Mouse (Mus musculus): Measurements from ENCODE around the gene Gstt3. TPM values are rescaled to one million over a fixed set of nuclear protein-coding genes. Genes with fewer than 3 reads are reported as not detected.

The Gstt3 gene
- polyA plus RNA-seq, 1 experiment = 14.0 TPM

DNA sequence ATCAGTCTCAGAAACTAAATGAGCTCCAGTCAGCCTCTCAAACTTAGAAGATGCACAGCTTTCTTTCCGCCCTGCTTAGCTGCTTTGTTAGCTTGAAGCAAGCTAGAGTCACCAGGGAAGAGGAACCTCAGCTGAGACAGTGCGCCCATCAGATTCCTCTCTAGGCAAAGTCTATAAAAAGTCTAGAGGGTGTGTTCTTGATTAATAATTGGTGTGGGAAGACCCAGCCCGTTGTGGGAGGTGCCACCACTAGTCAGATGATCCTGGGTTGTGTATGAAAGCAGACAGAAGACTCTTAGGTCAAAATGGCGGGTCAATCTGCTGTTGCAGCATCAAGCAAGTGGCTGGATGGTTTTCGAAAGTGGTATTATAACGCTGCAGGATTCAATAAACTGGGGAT is 14.4 kb downstream of the Gstt3 start:
- TF ChIP-seq CTCF (IDR thresholded peaks at IDR 0.05; ENCODE audit: borderline replicate concordance, insufficient read depth, low read length) (no peak), POLR2A (IDR thresholded peaks at IDR 0.05; ENCODE audit: low read depth, low read length) (no peak)
- Histone ChIP-seq H3K27ac (ENCODE audit: insufficient read depth, low read length) (no peak overlapping the region), H3K4me1 (ENCODE audit: control insufficient read depth, insufficient read depth, low read length) (no peaks in the 10 kb centered on the region), H3K4me3 (ENCODE audit: insufficient read depth, low read length) (no peak overlapping the region)

DNA sequence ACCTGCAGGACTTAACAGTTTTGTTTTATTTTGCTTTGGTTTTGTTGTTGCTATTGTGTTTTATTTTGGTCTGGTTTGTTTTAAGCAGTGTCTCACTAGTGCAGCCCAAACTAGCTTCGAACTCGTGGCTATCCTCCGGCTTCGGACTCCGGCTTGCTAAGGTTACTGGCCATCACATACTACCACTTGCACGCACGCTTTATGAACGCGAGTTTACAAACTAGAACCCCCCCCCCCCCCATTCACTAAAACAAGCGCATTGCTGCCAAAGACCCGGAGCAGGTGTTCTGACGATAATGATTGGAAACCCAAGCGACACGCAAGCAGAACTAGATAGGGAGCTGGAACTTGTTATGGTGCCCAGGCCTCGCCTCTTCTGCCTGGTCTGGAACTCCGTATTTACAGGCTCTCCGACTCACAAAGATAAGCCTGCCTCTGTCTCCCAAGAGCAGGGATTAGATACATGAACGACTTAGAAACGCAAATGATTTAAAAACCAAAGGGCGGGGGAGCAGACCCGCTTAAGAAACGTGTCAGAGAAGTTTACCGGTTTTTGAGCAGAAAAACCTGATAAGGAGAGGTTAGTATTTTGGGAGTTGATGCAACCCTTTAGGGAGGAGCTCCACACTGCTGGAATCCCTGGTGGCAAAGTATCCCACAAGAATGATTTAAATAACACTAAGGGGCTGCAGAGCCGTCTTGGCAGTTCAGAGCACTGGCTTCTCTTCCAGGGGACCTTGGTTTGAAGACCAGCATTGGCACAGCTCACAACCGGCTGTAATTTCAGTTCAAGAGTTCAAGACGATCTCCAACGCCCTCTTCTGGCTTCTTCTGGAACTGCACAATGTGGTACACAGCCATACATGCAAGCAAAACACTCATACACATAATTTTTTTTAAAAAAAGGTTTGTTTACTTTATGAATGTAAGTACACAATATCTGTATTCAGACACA is 16.4 kb downstream of the Gstt3 start:
- TF ChIP-seq POLR2A (IDR thresholded peaks at IDR 0.05; ENCODE audit: low read depth, low read length) (0 out of 2 replicates have a peak, but pooled peaks have one; percentile 5), CTCF (IDR thresholded peaks at IDR 0.05; ENCODE audit: borderline replicate concordance, insufficient read depth, low read length) (no peak)
- Histone ChIP-seq H3K4me3 (ENCODE audit: insufficient read depth, low read length) (peak overlapping the region; percentile 94), H3K4me1 (ENCODE audit: control insufficient read depth, insufficient read depth, low read length) (no peaks in the 10 kb centered on the region), H3K27ac (ENCODE audit: insufficient read depth, low read length) (0 out of 2 replicates have a peak overlapping the region, but pooled peaks have one; percentile 11)

DNA sequence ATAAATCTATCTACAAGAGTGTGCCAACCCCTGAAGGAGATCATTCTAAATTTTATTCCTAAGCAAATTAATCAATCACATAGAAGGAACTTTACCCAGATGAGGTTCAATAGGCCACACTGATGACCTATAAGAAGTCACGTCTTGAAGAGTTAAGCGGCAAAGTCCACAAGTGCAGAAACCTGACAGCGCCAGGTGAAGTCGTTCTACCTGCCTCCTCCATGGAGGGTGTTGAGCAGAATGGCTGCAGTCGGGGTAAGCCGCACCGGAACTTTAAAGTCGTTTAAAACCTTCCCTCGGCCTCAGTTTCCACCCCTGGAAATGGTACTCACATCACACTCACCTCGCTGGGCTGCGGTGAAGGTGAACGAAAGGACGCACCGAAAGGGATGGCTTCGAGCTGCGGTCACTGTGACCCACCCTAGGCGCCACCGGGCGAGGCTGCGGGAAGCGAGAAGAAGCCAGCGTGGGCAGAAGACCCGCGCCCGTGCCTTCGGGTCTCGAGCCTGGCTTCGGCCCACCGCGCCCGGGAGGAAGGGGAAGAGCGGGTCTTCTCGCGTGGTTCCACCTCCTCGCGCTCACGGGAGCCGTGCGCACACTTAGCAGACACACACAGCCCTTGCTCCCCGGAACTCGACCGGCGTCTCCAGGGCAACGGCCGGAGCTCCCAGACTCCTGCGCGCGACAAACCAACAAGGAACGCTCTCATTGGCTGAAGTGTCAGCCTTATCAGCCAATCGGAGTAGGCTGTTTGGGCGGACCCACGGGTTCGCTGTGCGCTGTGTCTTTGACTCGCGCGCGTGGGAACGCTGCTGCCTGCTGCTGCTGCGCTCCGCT is 17.3 kb downstream of the Gstt3 start, which contains the start of gene Cabin1:
Gene Cabin1, minus strand, starts transcription at position 660 of the 837 bp plus-strand sequence.
- Histone ChIP-seq H3K4me1 (ENCODE audit: control insufficient read depth, insufficient read depth, low read length) (no peaks in the 10 kb centered on the region), H3K27ac (ENCODE audit: insufficient read depth, low read length) (0 out of 2 replicates have a peak within 1 kb of the TSS, but pooled peaks have one; percentile 11), H3K4me3 (ENCODE audit: insufficient read depth, low read length) (peak within 1 kb of the TSS; percentile 94)
- TF ChIP-seq CTCF (IDR thresholded peaks at IDR 0.05; ENCODE audit: borderline replicate concordance, insufficient read depth, low read length) (no peak), POLR2A (IDR thresholded peaks at IDR 0.05; ENCODE audit: low read depth, low read length) (peak; percentile 87)

DNA sequence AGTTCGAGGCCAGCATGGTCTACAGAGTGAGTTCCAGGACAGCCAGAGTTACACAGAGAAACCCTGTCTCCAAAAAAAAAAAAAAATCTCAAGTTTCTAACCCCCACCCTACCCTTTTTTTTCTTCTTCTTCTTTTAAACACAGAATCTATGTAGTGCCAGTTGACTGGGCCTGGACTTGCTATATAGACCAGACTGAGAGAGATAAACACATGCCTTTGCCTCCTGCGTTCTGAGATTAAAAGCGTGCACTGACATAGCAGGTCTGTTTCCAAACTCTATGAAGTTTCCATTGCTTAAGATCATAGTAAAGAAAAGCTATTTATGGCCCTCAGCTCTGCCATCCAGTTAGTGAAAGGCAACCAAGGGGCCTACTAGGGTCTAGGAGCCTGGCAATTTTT is 18.8 kb downstream of the Gstt3 start:
- TF ChIP-seq CTCF (IDR thresholded peaks at IDR 0.05; ENCODE audit: borderline replicate concordance, insufficient read depth, low read length) = no peak
- TF ChIP-seq POLR2A (IDR thresholded peaks at IDR 0.05; ENCODE audit: low read depth, low read length) = no peak
- H3K4me1 ChIP-seq (ENCODE audit: control insufficient read depth, insufficient read depth, low read length) = no peaks in the 10 kb centered on the region
- no peak overlapping the region for H3K27ac ChIP-seq (ENCODE audit: insufficient read depth, low read length)
- H3K4me3 ChIP-seq (ENCODE audit: insufficient read depth, low read length) = no peak overlapping the region

DNA sequence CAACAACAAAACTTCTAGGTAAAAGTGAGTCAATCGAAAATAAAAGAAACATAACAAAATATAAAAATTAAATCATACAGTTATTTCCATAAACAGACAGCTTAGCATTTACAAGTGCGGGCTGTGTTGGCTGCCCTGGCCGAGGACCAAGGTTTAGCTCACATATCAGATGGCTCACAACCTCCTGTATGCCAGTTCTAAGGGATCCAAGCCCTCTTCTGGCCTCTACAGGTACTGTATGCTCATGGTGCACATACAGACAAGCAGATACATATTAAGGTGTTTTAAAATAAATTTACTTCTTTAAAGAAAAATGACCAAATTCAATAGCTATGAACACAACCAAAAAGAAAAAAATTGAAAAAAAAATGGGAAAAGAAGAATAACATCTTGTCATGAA is 20.9 kb downstream of the Gstt3 start:
- Histone ChIP-seq H3K27ac (ENCODE audit: insufficient read depth, low read length) (no peak overlapping the region), H3K4me1 (ENCODE audit: control insufficient read depth, insufficient read depth, low read length) (no peaks in the 10 kb centered on the region), H3K4me3 (ENCODE audit: insufficient read depth, low read length) (no peak overlapping the region)
- no peak for TF ChIP-seq CTCF (IDR thresholded peaks at IDR 0.05; ENCODE audit: borderline replicate concordance, insufficient read depth, low read length)
- no peak for TF ChIP-seq POLR2A (IDR thresholded peaks at IDR 0.05; ENCODE audit: low read depth, low read length)

DNA sequence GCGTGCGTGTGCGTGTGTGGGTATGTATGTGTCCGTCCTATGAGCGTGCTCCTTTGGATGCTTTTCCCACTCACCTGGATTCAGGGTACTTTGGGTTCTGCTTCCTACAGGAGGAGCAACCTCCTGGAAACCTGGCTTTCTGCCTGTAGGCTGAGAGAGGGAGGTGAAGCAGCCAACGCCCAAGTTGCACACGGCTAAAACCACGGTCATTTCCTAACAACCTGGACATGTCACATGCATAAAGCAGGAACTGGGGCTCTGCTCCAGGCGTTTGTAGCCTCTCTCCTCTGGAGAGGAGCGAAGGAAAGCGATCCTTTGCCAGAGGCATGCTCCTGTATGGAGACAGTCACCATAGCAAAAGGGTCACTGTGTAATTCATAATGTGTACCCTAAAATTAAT is 24.5 kb downstream of the Gstt3 start:
- Histone ChIP-seq H3K4me3 (ENCODE audit: insufficient read depth, low read length) (no peak overlapping the region), H3K4me1 (ENCODE audit: control insufficient read depth, insufficient read depth, low read length) (no peaks in the 10 kb centered on the region), H3K27ac (ENCODE audit: insufficient read depth, low read length) (no peak overlapping the region)
- TF ChIP-seq CTCF (IDR thresholded peaks at IDR 0.05; ENCODE audit: borderline replicate concordance, insufficient read depth, low read length) (no peak), POLR2A (IDR thresholded peaks at IDR 0.05; ENCODE audit: low read depth, low read length) (no peak)

DNA sequence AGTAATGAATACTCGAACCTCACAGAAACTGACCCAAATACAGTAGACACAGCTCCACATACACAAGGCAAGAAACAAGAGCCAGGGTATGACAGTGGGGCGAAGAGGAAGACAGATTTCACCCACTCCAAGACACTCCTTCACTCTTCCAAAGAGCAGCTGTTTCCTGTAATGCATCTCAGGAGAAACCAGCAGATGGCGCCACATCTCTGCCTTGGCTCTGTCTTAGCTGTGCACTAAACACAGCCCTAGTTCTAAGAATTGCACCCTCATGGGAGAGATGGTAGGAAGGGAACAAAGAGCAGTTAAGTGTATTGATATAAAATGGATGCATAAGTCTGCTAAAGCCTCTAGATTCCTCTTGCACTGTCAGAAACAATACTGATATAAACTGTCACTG is 37.2 kb downstream of the Gstt3 start:
- TF ChIP-seq POLR2A (IDR thresholded peaks at IDR 0.05; ENCODE audit: low read depth, low read length) (no peak), CTCF (IDR thresholded peaks at IDR 0.05; ENCODE audit: borderline replicate concordance, insufficient read depth, low read length) (peak; percentile 81)
- no peak overlapping the region for H3K4me3 ChIP-seq (ENCODE audit: insufficient read depth, low read length)
- H3K27ac ChIP-seq (ENCODE audit: insufficient read depth, low read length) = no peak overlapping the region
- H3K4me1 ChIP-seq (ENCODE audit: control insufficient read depth, insufficient read depth, low read length) = no peaks in the 10 kb centered on the region

DNA sequence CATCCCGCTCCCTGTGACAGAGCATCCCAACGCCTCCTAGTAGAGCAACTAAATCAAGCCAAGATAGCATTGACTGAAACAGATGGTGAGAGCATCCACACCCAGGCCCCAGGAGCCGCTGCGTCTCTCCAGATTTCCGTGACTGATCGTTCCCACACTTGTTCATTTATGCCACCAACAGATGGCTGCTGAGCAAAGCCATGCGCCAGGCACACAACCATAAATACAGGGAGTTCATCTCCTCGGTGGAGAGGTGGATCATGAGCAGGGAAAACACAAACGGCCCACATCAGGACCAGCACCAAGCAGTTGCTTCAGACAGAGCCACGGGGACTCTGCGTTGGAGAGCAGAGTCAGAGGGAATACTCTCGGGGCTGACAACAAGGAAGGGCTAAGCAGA is 37.8 kb downstream of the Gstt3 start:
- TF ChIP-seq CTCF (IDR thresholded peaks at IDR 0.05; ENCODE audit: borderline replicate concordance, insufficient read depth, low read length) = no peak
- no peak for TF ChIP-seq POLR2A (IDR thresholded peaks at IDR 0.05; ENCODE audit: low read depth, low read length)
- H3K4me3 ChIP-seq (ENCODE audit: insufficient read depth, low read length) = no peak overlapping the region
- H3K4me1 ChIP-seq (ENCODE audit: control insufficient read depth, insufficient read depth, low read length) = no peaks in the 10 kb centered on the region
- H3K27ac ChIP-seq (ENCODE audit: insufficient read depth, low read length) = no peak overlapping the region

DNA sequence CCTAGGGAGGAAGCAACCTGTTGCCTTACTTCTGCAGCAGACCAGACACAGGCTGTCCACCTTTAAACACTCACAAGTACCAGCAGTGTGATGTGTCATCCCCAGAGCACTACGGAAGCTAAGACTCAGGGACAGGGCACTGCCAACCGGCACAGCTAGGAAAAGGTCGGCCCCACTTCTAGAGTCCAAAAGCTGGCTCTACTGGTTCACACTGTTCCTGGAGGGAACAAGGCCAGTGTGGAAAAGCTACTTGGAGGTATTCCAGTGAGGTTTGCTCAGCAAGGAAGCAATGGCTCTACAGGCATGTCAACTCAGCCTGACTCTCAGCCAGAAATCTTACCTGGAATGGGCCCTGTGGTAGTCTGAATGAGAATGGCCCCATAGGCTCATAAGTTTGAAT is 40.3 kb downstream of the Gstt3 start:
- no peaks in the 10 kb centered on the region for H3K4me1 ChIP-seq (ENCODE audit: control insufficient read depth, insufficient read depth, low read length)
- TF ChIP-seq CTCF (IDR thresholded peaks at IDR 0.05; ENCODE audit: borderline replicate concordance, insufficient read depth, low read length) (no peak), POLR2A (IDR thresholded peaks at IDR 0.05; ENCODE audit: low read depth, low read length) (no peak)
- no peak overlapping the region for H3K27ac ChIP-seq (ENCODE audit: insufficient read depth, low read length)
- H3K4me3 ChIP-seq (ENCODE audit: insufficient read depth, low read length) = no peak overlapping the region
